Mouse (Mus musculus) heart, adult 2 months (tissue): ENCODE data around the gene Phactr1.

Experiments
- CTCF ChIP-seq: fragments of 200-600 bp; IDR thresholded peaks from 2 replicates; pipeline ENCODE4 v1.8.1; 2022; ENCODE audit warnings: antibody characterized with exemption, mild to moderate bottlenecking, moderate library complexity
- POLR2A ChIP-seq: fragments of 200-500 bp; IDR thresholded peaks from 2 replicates; pipeline ENCODE4 v1.6.1; 2011; ENCODE audit warnings: mild to moderate bottlenecking, low read depth, low read length, control low read depth; ENCODE audit not compliant: insufficient read depth

DNA sequence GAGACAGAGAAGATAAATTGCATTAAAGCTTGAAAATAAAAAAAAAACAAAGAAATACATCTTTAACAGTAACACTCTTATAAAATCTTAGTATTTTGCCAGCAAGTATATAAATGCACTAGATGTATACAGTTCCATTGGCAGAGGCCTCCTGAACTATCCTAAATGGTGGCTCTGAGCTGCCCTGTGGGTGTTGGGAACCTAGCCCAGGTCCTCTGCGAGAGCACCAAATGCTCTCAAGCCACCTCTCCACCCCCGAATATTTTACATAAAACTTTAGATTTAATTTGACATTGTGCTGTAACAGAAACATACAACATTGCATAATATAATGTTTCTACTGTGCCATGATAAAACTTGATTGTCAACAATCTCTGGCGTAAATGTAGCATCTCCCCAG is 293.1 kb downstream of the Phactr1 start:
- TF ChIP-seq POLR2A (no peak), CTCF (no peak)
